Mouse (Mus musculus): ENCODE results near the gene Gm9964.

DNA sequence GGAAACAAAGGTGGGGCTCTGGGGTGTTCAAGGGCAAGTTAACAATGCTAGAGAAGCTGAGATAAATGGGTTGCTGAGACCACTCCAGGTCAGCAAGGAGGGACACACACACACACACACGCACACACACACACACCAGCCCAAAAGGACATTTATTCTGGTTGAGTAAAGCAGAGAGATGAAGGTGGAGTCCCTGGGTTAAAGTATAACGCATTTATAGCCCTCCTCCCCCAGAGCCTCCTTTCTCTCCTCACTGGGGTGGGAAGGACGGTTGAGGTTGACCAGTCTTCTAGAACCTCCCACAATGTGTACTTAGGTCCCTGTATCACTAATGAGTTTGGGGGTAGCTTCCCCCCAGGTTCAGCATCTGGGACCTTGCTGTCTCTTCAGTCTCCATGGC, 4.6 kb downstream of the Gm9964 start:
- no peak for TF ChIP-seq POLR2A (IDR thresholded peaks at IDR 0.05; ENCODE audit: extremely low read depth, insufficient read depth, low read length)
- no peak for TF ChIP-seq CTCF (IDR thresholded peaks at IDR 0.05; ENCODE audit: extremely low read depth, insufficient read depth, low read length)

Measured in cortical plate, adult 2 months (tissue).